Mouse (Mus musculus) liver, embryonic 14.5 days (tissue): ENCODE measurements around the gene Naa30.

Experiments used
- CTCF ChIP-seq: IDR thresholded peaks from 2 replicates; pipeline ENCODE4 v1.5.1; 2016; ENCODE audit warnings: antibody characterized with exemption, low read depth, control low read depth
- EP300 ChIP-seq: IDR thresholded peaks from 2 replicates; pipeline ENCODE4 v1.6.1; 2016; ENCODE audit warnings: antibody characterized with exemption, low read depth

DNA sequence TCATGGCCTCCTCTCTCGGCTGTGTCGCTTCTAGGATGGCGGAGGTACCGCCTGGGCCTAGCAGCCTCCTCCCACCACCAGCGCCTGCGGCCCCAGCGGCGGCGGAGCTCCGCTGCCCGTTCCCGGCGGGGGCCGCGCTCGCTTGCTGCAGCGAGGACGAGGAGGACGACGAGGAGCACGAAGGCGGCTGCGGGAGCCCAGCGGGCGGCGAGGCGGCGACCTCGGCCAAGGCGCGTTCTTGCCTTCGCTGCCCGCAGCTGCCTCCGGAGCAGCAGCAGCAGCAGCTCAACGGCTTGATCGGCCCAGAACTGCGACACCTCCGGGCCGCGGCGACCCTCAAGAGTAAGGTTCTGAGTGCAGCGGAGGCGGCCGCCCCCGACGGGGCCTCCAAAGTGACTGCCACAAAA is 559 bp downstream of the Naa30 start:
- TF ChIP-seq EP300 (no peak), CTCF (no peak)
